Mouse (Mus musculus): ENCODE results near the gene Ostm1.

DNA sequence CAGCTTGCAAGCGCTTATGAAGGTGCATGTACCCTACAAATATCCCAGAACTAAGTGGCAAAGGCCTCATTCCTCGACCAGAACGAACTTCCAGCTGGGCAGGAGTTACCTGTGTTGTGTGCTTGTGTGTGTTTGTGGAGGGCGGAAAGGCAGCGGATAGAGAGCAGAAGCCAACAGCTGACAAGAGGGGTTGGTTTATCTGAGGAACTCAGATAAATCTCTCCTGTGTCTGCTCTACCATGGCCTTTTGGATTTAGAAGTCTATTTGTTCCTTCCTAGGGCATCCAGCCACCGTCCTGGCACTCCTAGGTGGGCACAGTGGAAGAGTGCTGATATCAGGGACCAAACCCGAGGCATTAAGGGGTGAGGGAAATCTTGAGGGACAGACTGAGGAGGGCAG, 9.6 kb downstream of the Ostm1 start:
- no peak for TF ChIP-seq CTCF (IDR thresholded peaks at IDR 0.05; ENCODE audit: control insufficient read depth, insufficient read depth, insufficient read length)
- TF ChIP-seq USF1 (IDR thresholded peaks at IDR 0.05; ENCODE audit: low read depth): no peak
